Mouse (Mus musculus) activated CD4-positive, CD25-positive, alpha-beta regulatory T cell, adult 4 months (primary cell): ENCODE measurements around the gene Nfia. TPM values are rescaled to one million over a fixed set of nuclear protein-coding genes. Genes with fewer than 3 reads are reported as not detected.

Source experiments
- ATAC-seq: one replicate; pipeline ENCODE4 v1.8.0; 2017
- polyA plus RNA-seq, 2 experiments: library from polyadenylated mRNA; unstranded; fragments of 100-300 nt; shearing (Covaris generic); gene quantifications; one replicate each; pipeline ENCODE4 v1.2.1; 2017

The Nfia gene
- polyA plus RNA-seq, 2 experiments from 2014 or later = 7.3 to 12.6 TPM

DNA sequence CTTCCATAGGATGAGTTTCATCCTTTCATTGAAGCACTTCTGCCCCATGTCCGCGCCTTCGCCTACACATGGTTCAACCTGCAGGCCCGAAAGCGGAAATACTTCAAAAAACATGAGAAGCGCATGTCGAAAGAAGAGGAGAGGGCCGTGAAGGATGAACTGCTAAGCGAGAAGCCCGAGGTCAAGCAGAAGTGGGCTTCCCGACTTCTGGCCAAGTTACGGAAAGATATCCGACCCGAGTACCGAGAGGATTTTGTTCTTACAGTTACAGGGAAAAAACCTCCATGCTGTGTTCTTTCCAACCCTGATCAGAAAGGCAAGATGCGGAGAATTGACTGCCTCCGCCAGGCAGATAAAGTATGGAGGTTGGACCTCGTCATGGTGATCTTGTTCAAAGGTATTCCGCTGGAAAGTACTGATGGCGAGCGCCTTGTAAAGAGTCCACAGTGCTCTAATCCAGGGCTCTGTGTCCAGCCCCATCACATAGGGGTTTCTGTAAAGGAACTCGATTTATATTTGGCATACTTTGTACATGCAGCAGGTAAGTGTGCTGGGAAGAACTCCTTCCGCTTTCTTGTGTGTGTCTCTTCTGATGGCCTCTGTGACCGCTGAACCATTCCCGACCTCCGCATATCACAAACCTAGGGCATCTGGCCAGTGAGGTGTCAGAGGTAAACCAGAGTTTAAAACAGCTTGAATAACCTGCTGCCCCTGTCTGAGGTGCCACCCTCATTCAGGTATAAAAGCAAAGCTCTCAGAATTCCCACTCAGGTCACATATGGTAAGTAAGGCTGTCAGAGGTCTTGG is 10.7 kb downstream of the Nfia start:
- no peak for ATAC-seq

DNA sequence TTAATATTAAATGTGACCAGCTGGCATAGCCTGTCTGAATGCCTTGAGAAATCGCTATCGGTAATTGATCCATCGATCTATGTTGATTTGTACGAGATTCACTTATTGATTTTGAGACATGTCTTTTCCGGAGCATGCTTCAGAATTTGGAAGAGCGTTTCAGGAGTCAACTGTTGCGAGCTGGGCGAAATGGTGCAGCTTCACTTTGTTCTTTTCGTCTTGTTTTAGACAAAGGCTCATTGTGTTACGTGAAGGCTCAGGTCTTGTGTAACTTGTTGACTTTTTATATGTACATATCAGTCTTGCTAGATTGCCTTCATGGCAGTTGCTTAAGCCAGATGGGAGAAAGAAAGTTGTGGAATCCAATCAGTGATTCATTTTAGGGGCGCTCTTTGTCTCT is 11.7 kb downstream of the Nfia start:
- no peak for ATAC-seq

DNA sequence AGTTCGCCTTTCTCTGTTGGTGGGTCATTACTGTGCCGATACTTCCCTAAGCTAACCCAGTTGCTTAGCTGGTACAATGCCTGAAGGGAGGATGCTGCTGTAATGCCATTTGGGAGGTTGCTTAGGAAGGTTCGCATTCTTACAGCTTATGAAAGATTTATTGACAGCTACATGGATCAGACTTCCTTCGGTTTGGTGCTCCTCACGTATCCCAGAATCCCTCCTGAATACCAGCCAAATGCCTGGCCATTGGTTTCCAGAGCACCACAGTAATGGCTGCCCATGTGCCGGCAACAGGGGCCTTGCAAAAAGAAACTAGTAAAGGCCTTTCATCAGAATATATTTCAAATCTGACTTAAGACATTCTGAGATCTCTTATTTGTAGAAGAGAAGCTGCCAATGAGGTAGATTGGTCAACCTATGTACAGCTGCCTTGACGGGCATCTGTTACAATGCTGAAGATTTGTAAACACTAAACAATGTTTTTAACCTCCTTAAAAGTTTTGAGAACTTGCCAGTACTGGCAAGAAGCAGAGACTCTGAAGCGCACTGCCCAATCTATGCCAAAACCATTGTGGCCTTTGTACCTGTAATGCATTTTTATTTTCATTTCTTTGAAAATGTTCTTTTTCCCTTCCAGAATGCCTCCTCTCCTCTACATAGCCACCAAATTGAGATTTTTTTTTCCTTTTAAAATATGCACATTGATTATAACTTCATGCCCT is 13.2 kb downstream of the Nfia start:
- no peak for ATAC-seq

DNA sequence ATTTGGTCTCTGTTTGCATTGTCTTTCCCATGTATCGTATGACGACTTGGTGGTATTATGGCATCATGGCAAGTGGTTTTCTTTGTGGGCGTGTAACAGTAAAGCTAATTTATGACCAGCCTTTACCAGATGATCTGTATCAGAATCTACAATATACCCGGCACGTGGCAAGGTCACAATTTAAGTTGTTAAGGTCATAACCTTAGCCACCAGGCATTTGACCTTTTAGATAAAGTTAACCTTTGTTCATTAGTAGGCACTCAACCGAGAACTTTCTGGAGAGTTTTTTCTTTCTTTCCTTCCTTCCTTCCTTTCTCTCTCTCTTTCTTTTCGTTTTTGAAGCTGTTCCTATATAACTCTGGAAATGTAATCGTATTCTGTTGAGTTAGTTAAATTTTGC is 14.0 kb downstream of the Nfia start:
- ATAC-seq = no peak

DNA sequence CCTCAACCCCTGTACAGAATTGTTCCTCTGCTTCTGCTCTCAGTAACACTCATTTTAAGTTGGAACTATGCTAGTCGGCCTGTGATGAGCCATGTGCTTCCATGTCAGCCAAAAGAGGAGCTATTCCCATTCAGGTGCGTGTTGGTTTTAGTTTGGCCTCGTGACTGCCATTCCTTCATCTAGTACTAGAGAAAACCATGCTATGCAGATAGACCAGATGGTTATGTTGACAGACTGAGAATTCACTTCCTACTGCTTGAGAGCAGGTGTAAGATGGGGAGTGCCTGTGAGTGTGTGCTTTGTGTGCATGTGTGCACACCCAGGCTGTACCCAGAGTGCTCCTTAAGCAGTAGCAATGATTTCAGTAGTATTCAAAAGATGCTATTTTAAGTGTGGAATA is 15.0 kb downstream of the Nfia start:
- ATAC-seq = no peak

DNA sequence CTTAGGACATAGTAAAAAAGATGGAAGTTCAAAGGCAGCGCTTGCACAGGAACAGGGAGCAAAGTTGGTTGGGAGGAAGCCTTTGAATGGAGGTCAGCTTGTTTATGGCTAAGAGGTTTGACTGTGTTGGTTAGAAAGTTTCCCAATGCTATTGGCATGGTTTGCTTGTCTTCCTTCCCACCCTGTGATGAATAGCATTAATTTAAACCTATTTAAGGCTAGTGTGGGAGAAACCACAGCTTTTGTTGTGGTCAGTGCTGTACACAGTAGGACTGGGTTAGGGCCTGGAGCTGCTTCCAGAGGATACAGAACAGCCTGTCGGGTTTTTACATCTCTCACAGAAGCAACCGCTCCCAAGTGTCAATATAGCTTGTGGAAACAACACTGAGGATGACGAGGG is 16.0 kb downstream of the Nfia start:
- ATAC-seq = no peak

DNA sequence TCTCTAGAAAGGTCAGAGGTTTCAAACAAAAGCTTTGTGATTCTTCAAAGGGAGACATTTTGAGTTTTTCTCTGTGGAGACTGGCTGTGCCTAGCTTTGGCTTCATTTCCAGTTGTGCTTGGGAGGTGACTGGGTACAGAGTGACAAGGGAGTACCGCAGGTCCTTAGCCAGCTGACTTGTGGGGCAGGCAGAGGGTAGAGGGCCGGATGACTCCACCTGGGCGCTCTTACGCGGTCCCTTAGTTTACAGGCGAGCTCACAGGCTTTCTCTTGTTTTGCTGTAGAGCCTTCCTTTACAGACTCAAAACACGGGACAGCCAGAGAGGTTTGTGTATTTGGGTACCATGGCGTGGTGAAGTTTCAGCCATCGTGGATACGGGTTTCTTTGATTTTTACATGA is 21.4 kb downstream of the Nfia start:
- ATAC-seq = no peak

DNA sequence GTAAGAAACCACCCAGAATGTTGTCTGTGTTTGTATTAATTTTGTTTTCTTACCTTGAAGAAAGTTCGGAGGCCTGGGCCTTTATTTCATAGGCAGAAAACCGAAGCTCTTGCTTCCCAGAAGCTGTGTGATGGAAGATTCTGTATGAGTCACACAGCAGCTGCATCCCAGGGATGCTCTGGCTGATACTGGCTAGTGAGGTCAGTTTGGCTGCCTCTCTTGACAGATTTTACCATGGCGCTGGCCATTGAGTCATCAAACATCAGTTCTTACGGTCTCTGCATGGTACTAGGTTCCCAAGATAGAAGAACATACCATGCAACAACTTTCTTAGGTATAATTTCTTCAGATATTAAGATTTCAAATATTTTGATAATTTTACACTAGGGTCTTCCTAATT is 22.3 kb downstream of the Nfia start:
- no peak for ATAC-seq

DNA sequence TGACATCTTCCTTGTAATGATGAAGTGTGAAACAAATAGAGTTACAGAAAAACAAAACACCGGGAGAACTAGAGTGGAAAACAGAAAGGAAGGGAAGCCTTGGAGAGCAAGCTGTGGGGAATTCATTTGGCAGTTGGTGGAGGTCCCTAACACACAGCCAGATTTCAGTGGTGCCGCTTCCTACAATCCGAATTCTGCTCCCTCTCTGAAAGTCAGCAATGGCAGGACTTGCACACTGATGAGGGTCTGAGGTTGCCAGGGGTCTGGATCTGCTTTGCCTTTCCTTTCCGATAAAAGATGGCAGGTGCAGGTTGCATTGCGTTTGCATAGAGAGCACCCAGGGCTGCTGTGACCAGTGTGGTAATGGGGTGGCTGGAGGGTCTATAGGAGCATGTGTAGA is 23.4 kb downstream of the Nfia start:
- no peak for ATAC-seq

DNA sequence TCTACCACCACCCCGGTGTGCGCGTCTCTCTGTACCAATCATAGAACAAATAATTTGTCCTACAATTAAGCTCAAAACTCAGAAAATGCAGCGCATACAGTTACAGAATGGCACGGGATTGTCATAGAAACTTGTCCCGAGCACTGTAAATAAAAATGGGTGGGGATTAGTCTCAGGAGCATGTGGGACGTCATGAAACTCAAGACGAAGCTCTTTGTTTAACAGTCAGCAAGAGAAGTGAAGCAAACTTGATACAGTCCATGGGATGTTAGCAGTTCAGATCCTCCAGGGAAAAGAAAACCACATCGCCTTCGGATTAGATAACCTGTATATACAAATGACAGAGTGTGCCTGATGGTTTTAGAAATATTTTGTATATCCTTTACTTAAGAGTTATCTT is 24.0 kb downstream of the Nfia start:
- no peak for ATAC-seq

DNA sequence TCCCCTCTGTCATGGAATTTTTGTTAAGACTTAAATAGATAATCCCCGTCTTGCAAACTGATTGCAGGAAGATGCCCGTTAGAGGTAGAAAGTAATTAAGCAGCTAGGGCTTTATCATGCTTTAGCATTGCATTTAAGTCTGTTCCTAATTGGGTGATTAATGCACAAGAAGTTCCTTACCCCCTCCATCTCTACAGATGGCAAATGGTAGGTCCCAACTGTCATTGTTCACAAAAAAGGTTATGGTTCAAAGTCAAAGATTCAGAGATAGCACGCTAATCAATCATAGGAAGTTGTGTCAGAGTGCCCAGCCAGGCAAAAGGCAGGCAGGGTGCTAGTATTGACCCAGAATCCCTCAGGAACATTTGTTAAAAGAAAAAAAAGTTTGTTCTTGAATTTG is 31.3 kb downstream of the Nfia start:
- no peak for ATAC-seq

DNA sequence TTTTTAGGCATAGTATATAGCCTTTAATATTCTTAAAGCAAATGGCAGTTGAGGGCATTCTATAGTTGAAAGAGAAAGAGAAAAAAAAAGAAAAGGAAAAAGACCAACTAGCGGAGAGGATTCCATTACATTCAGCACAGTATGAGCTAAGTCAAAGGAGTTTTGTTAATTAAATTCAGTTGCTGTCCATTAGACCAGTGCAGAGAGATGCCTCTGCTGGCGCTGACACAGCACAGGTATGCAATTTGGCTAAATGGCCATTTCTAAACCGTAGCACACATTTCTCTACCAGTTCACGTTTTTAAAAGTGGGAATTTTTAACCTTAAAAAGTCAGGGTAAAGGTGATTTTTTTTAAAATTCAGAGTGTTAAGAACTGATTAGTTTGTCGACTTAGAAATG is 32.1 kb downstream of the Nfia start:
- no peak for ATAC-seq

DNA sequence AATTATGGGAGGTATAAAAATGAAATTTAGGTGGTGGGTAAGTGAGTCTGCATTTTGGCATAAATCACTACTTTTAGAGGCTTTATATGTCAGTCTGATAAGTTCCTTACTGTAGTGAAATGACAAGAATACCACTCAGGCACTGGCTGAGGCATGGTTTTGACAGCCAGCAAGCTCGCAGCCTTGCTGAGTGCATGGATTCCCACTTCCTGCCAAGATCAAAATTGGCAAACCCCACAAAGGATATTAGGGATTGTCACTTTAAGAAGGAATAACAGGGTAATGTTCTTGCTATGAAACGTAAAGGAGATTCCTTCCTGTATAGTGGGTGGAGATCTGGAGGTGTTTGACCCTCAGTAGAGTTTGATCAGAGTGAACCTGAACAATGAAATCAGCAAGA is 32.7 kb downstream of the Nfia start:
- ATAC-seq = no peak

DNA sequence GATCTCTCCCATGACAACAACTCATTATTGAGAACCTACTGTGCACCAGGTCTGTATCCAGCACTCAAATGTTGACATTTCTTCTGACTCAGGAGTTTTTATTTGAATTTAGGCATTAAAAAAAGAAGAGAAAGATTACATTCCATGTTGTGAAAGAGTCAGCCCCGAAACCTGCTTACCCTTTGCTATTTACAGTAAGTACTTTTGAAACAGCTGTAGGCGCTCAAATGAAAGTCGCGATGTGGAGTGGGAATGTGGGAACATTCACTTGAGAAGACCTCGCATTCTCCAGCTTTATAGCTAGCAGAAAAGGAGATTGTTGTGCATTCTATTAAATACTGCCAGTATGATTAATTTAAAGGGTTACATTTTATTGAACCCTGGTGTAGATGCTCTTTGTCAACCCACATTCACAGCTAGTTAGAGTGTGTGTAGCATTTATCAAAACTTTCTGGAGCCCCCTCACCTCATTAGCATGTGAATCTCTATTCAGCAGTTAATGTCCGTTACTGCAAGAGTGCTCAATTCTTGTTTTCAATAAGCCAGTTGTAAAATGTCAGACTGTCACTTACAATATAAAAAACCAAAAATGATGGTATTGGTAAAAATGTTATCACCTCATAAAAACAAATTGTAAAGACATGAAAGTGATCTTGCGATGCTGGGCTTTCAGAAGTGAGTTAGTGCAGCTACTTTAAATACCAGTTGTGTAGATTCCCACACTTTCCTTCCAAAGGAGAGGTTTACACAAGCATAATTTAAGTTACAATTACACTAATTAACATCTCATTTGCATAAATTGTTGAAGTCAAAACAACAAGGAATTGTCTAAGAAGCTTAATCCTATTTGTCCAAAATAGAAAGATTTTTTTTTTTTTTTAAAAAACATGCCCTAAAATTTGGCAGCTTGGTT is 33.6 kb downstream of the Nfia start:
- no peak for ATAC-seq

DNA sequence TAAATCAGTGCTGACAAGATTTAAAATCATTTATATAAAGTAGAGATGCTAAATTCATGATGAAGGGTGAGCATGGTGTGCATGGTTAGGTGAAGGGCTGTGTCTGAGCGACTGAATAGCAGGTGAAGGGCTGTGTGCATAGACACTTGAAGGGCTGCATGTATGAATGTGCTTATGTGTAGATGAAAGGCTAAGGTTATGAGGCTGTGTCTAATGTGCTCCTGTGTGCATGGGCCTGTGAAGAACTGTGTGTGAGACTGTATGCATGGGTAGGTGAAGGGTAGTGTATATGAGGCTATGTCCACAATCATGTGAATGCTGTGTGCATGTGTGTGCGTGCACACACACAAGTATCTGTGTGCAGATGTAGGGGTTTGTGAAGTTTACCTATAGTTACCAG is 34.4 kb downstream of the Nfia start:
- ATAC-seq = no peak

DNA sequence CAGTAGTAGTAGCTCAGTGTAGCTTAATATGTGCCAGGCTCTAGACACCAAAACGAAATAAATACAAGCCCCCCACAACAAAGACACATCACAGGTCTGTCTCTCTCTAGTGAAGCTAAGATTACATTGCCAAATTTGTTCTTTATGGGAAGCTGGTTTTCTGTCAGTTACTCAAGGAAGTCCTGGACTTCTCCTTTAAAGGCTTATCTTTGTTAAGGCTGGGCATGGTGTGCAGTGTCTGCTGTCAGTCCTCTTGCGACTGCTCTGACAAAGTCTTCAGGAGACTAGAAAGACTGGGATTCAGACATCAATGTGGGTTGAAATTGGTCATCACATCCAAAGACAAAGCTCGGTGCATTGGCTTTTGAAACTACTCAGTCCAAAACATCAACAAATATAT is 36.4 kb downstream of the Nfia start:
- ATAC-seq = no peak

DNA sequence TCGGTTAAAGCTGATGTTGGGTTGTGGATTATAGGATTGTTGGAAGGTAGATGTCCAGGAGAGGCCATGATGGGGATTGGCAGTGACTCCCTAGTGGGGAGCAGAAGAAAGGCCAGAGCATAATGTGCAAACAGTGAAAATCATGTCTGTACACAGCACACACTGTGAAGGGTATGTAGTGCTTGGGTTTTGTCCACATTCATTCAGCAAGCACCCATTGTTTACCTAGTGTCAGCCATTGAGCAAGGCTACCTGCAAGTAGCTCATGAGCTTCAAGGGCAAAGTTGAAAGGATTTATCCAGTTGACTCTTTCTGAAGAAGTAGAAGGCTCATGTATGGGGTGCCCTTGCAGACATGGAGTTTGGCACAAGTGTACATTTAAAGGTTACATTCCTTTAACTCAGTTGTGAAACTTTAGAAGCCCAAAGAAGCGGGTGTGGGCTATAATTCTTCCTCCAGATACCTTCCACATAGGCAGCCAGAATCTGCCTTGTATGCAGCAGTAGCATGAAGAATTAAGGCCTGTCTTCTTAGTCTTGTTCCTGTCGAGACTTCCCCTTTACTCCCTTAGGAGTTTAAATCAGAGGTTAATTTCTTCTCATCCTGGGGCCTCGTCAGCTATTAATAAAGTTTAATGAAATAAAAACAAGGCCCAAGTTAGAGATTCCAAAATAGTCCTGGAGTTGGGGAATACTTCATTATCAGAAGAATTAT is 37.2 kb downstream of the Nfia start:
- no peak for ATAC-seq

DNA sequence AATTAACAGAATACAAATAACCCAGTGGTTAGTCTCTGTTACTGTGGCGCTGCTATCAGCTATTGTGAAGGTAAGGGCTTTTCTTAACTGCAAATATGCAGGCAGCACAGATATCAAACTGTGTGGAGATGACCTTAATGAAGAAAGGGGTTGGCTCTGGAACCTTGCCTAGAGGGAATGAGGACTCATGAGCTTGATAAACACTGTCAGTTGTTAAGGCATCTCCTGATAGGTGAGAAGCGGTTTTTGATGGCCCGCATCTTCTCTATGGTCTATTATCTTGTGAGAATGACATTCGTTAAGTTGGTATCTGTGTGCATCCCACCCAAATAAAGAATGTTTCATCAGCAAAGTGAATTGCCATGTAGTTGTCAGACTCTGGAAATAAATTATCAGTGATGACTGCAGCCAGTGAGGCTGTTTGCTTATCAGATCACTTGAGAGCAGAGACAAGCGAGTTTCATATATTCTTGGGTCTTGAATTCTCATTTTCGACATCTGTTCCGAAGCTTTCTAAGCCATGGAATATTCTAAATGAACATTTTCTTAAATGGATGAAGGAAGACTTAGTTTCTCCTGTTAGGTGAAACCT is 37.9 kb downstream of the Nfia start:
- no peak for ATAC-seq

DNA sequence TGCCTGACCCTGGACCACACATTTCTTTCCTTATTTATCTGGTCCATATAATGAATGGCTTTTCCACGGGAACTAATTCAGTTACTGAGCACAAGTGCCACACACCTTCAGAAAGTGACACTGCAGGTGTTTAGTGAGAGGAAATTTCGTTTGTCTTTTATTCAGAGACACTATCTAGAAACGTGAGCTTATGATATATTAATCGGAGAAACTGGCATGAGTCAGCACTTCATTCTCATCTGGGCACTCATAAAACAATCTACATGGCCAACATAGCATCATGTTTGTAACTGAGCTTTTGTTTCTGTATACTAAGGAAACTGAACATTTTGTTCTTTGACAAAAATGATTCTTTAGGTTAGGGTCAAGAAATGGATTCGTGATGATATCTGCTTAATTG is 40.5 kb downstream of the Nfia start:
- ATAC-seq = no peak

DNA sequence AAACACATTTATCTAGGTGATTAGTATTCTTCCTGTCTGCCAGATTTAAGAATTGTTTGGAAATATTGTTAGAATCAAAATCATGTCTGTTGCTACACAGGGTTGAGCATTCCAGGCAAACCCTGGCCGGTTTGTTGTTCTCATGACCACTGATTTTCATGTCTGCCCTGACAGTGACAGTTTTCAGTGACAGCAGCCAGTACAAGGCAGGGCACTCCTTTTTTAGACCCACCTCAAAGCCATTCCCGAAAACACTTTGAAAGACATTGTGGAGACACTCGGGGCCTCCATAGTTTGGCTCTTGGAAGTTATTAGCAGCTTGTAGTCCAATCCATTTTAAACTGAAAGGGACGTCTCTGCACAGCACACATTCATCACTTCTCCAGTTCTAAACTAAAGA is 41.5 kb downstream of the Nfia start:
- no peak for ATAC-seq

DNA sequence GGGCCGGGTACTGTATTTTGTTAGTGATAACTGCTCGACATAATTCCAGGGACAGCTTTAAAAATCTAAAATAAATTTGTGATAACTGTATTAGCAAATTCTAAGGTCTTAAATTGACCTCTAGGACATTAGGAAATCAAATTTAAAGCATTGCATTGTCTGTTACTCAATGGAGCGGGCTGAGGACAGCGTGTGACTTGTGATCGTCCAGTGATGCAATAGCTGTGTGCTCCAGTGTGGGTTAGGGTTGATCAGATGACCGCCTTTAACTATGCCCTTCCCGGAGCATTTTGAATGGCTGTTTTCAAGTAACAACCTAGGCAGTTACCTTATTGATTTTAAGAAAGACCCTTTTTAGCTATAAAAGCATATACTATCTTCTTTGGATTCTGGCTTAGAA is 42.0 kb downstream of the Nfia start:
- no peak for ATAC-seq

DNA sequence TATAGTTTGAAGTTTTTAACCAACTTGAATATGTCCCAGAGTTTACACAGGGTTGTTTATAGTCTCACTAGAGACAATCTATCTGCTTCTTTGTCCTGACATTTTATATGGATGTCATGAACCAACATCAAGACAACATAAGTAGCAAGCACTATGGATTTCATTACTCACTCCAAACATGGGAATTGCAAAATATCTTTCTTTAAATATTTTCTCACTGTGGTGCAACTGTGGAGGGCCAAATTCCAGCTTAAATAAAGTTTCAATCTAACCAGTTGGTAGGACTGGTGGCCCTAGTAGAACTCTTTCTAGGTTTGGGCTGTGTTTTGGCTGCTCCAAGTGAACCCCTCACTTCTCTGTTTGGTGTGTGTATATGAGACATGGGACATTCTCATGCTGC is 43.5 kb downstream of the Nfia start:
- ATAC-seq = no peak
